Mouse (Mus musculus) embryonic stem cell, embryonic (primary cell): ENCODE measurements at regions not wholly inside any gene's neighbourhood (a gene's known extent, or its start where the extent isn't known, plus 50 kb on each side); places are given as distances from the start of the nearest gene placed in this dataset.

Experiments used
- CTCF ChIA-PET, 4 experiments: fragments of 300-600 bp in 2 of 4; fragments of 350-600 bp in 2 of 4; sonication (Branson Sonifier 250); formaldehyde crosslinking; loops; one replicate each; lab custom pipeline; 2022; ENCODE audit warnings: inconsistent platforms in 2 of 4; lab: Charles Lee
- POLR2A ChIA-PET, 4 experiments: fragments of 300-600 bp in 2 of 4; fragments of 350-600 bp in 2 of 4; sonication (Branson Sonifier 250); formaldehyde crosslinking; loops; one replicate each; lab custom pipeline; 2022; ENCODE audit warnings: antibody characterized with exemption in 4 of 4, inconsistent platforms in 1 of 4; lab: Charles Lee

DNA sequence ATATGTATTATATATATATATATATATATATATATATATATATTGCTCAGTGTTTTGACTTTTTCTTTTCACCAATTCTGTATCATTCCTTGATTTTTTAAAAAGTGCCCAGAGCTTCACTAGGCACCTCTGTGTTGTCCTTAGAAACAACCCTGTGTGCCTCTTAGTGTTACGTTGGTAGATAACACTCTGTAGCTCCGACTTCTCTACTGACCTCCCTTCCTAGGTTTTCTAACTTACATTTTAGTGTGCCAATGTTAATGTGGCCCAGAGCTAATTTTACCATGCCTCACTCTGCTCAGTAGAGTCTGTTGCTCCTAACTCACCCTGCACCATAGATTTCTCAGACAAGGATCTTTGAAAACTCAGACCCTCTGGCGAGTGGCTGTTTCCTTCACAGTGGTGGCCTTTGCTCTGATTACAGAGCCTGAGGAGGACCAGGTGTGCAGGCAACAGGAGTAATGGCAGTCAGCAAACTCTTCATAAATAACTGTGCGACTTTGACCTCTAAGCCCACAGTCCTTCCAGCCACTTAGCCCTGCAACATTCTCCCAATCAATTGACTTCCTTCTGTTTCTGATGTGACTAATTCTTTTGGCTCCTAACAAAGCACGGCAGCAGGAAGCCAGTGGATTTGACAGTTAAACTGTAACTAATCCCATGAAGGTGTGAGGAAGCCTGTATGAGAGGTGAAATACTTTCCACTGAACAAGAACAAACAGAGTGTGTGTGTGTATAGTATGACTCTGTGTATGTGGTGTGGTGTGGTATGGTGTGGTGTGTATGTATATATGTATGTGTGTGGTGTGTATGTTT lies 53.6 kb upstream of the Actr3 start:
- ChIA-PET CTCF (interaction anchor here in 1 of 4 experiments (0.5 kb wide), 1 partner anchor 19 kb away, joined by 4 read pairs; no protein-coding TSS in a partner anchor), POLR2A (no interaction called here)

DNA sequence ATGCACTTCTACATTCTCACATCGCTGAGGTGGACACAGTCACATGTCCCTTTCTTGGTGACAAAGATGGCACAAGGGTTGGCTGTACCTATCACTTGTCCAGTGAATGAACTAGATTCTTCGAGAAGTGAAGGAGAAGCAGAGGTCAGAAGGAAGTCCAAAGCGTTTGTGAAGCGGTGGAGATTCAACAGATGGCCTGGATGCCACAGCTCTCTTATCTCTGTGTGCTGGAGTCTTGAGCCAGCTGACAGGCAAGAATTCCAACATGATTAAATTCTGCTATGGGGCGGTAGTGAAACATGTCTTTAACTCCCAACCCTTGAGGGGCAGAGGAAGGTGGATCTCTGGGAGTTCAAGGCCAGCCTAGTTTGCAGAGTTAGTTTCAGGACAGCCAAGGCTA lies 55.5 kb upstream of the Actr3 start:
- POLR2A ChIA-PET = interaction anchor here in 1 of 4 experiments (1.0 kb wide), 1 partner anchor 55 kb away, joined by 3 read pairs; the partner anchor contains the start of gene Actr3
- CTCF ChIA-PET = interaction anchor here in 1 of 4 experiments (0.5 kb wide), 1 partner anchor 75 kb away, joined by 3 read pairs; no protein-coding TSS in a partner anchor

DNA sequence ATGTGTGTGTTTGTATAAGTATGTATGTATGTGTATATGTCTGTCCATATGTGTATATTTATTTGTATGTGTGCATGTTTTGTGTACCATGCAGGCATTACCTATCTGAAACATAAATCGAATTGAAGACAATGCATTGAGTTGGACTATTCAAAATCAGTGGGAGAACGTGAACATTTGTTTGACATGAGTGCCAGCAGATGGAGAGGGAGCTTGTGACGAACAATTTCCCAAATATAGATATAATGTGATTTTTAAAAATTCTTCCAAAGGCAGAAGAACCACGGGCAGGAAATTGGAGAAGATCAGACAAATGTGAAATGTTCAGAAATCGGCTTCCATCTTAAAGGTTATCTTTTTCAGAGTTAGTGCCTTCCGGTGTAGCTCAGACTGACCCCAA lies 59.1 kb upstream of the Actr3 start:
- POLR2A ChIA-PET = interaction anchor here in 1 of 4 experiments (1.3 kb wide), 1 partner anchor 59 kb away, joined by 4 read pairs; the partner anchor contains the start of gene Actr3
- CTCF ChIA-PET = no interaction called here

DNA sequence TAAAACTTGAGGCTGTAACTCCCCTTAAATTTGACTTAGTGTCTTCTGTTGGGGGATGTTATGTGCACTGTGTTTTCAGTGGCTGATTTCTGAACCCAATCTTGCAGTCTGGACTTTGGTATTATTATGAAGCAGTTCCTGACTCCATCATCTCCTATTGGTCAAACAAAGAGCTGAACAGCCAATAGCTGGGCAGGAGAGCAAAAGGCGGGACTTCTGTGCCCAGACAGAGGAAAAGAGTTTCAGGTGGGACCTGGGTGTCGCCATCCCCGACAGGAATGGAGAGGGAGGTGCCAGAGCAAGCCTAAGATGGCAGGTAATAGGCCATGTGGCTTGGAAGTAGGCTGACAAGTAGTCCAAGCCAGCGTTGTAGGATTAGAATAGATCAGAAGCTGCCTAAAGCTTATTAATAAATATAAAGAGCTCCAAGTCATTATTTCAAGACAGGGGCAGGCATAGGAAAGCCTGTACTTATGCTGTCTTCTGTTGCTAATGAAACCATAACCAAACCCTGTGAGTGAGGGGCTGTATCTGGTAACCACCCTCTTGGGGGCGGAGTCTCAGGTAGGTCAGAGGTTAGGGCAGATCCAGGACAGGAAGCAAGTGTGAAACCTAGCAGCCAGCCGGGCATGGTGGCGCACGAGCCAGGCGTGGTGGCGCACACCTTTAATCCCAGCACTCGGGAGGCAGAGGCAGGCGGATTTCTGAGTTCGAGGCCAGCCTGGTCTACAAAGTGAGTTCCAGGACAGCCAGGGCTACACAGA lies 60.0 kb upstream of the Actr3 start:
- POLR2A ChIA-PET = interaction anchor here in 2 of 4 experiments (1.3 to 1.5 kb wide), 2 partner anchors 9 to 60 kb away, joined by 3 to 4 read pairs; partner anchors contain the start of gene Actr3 (in 1 of the 2)
- CTCF ChIA-PET = no interaction called here

DNA sequence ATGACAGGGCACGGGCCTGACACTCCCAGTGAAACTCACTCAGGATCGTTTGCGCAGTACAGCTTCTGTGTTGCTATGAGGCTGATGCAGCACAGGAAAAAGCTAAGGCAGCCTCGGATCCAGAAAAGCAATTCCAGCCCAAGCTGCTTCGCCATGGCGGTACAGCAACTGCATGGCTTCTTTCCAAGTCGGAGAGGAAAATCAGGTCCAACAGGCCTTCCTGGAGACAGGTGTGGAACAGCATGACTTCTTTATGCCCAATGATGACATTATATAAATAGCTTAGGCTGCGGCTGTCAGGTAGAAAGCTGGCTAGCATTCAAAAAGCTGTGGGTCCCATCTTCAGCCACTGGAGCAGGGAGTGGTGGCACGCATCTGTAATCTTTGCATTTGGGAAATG lies 61.5 kb upstream of the Actr3 start:
- CTCF ChIA-PET = no interaction called here
- POLR2A ChIA-PET = no interaction called here

DNA sequence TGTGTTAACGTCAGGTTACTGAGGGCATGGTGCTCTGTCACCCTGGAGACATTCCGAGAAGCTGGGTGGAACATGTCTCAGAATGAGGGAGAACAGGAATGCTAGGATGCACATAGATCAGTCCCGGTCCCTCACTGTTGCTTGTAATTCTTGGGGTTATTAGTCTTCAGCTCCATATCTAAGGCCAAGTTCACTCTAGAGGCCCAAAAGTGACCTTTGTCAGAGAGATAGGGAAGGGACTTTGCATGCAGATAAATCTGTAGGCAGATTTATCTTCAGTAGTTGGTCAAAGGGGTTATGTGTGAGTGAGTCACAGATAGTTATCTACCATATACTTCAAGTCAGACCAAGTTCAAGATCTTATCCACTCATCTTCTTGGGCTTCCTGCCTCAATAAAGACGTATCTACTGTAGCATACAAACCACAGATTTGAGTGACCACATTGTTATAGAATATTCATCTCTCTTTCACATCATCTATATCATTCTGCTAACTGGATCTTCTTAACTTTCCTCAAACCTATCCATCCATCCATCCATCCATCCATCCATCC lies 58.4 kb upstream of the Slc35f5 start:
- POLR2A ChIA-PET = no interaction called here
- CTCF ChIA-PET = no interaction called here

DNA sequence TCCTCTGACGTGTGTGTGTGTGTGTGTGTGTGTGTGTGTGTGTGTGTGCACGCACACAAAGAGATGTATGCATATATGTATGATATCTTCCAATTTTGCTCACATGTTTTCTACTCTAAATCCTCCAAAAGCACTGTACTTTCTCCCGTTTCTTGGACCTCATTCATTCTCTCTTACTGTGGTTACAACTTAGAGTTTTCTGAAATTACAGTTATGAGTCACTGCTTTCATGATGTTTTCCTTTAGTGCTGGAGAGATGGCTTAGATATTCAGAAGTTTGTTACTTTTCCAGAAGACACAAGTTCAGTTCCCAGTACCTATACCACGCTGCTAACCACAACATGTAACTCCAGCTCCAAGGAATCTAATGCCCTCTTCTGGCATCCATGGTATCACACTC lies 56.5 kb upstream of the Slc35f5 start:
- CTCF ChIA-PET = interaction anchor here in 1 of 4 experiments (0.7 kb wide), 1 partner anchor 786 kb away, joined by 3 read pairs; no protein-coding TSS in a partner anchor
- POLR2A ChIA-PET = interaction anchor here in 2 of 4 experiments (1.1 to 1.5 kb wide), 2 partner anchors 68 kb away, joined by 3 read pairs; partner anchors contain the start of gene Actr3 (in 1 of the 2)

DNA sequence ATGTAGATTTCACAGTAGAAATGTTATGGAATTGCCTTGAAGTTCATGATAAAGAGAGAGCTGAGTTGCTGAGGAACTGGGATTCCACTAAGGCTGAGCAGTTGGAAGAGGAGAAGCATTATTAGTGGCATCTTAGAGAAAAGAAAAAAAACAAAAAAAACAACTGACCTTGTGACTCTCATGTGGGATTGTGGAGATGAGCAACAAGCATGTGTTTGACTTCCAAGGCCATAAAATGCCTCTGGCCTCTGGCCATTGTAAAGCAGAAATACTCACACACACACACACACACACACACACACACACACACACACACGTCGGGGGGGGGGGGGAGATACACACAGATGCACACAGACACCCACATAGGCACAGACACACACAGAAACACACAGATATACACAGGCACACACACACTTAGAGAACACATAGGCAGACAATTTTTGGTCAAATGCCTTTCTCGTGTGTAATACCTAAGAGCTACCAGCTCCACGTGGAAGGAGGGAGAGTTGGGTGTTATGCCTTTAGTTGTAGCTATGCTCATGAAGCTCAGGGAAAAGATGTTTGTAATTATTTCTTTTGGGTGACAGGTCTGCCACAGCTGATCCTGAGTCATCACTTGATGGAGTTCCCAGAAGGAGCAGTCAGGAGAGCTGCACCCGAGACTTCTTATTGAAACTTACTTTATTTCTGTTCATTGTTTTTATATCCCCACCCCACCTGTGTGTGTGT lies 52.4 kb upstream of the Slc35f5 start:
- CTCF ChIA-PET = interaction anchor here in 1 of 4 experiments (0.8 kb wide), 1 partner anchor 19 kb away, joined by 4 read pairs; no protein-coding TSS in a partner anchor

DNA sequence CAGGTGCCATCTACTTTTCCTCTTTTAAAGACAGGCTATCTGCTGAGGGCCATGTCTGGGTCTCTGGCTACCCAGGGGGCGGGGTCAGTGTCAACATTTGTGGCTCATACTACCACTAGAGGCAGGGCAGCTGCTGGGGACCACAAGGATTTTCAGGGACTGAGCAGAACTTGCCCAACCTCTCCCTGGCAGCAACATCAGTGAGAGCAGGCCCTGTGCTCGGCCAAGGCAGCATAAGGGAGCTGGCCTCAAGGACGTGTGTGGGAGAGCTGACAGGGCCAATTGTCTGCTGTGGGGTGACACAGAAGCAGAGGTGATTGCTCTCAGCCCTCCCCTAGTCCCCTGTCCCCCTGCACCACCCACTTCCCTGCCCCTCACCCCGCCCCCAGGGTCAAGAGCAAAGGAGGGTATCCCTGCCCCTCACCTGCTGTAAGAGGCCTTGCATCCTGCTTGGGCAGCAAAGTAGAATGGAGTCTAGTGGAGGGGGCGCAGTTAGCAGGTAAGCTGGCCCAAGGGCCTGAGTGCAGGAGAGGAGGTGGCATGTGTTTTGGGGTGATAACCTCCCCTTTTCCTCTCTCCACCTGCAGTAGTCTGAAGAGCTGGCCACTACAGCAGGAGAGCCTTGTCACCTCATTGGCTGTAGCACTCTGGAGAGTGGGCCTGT lies 51.7 kb upstream of the Slc35f5 start:
- ChIA-PET POLR2A (interaction anchor here in 2 of 4 experiments (0.7 to 1.8 kb wide), 2 partner anchors 11 to 73 kb away, joined by 3 to 7 read pairs (median 4); partner anchors contain the start of gene Actr3 (in 2 of the 2)), CTCF (no interaction called here)

More for the DNA sequence above, 52.4 kb upstream of the Slc35f5 start:
- POLR2A ChIA-PET = interaction anchor here in 2 of 4 experiments (0.7 to 1.8 kb wide), 2 partner anchors 11 to 72 kb away, joined by 3 to 7 read pairs (median 4); partner anchors contain the start of gene Actr3 (in 2 of the 2)
